Mouse (Mus musculus) stomach, postnatal 0 days (tissue): ENCODE data around the gene Ascc2. TPM values are rescaled to one million over a fixed set of nuclear protein-coding genes. Genes with fewer than 3 reads are reported as not detected.

Experiments used
- ATAC-seq: fragments of 200-750 bp; cut with Nextera tagmentation; 2 replicates; pipeline ENCODE4 v1.8.0; 2017; ENCODE audit not compliant: low FRiP score, low TSS enrichment
- DNase-seq: peaks from one replicate; pipeline ENCODE4 v3.0.0-alpha.2; 2016; ENCODE audit warnings: low spot score
- H3K27ac ChIP-seq: fragments of 300-500 bp; sonication (generic); replicated peaks from 2 replicates; pipeline ENCODE4 v1.5.1; 2014; ENCODE audit warnings: mild to moderate bottlenecking, control low read depth
- H3K27me3 ChIP-seq: fragments of 300-500 bp; sonication (generic); 2 replicates; pipeline ENCODE4 v1.6.1; 2014; ENCODE audit warnings: low read length; ENCODE audit not compliant: control insufficient read depth, insufficient read depth
- H3K36me3 ChIP-seq: fragments of 300-500 bp; sonication (generic); 2 replicates; pipeline ENCODE4 v1.6.1; 2014; ENCODE audit warnings: low read length, mixed read lengths; ENCODE audit not compliant: control insufficient read depth, insufficient read depth
- H3K4me1 ChIP-seq: fragments of 300-500 bp; sonication (generic); replicated peaks from 2 replicates; pipeline ENCODE4 v1.6.1; 2014; ENCODE audit warnings: antibody characterized with exemption; ENCODE audit not compliant: control insufficient read depth, insufficient read depth
- H3K4me2 ChIP-seq: fragments of 300-500 bp; sonication (generic); replicated peaks from 2 replicates; pipeline ENCODE4 v1.6.1; 2014; ENCODE audit warnings: low read depth, mild to moderate bottlenecking, control low read depth, moderate library complexity
- H3K4me3 ChIP-seq: fragments of 300-500 bp; sonication (generic); 2 replicates; pipeline ENCODE4 v1.5.1; 2014; ENCODE audit warnings: low read depth, low read length, control low read depth
- H3K9ac ChIP-seq: fragments of 300-500 bp; sonication (generic); 2 replicates; pipeline ENCODE4 v1.6.1; 2014; ENCODE audit warnings: mild to moderate bottlenecking, low read length, control low read depth, mixed read lengths
- H3K9me3 ChIP-seq: fragments of 300-500 bp; sonication (generic); 2 replicates; pipeline ENCODE4 v1.6.1; 2016; ENCODE audit warnings: low read length; ENCODE audit not compliant: control insufficient read depth
- CTCF ChIP-seq: IDR thresholded peaks from 2 replicates; pipeline ENCODE4 v1.5.1; 2016; ENCODE audit warnings: antibody characterized with exemption, low read depth, mild to moderate bottlenecking, moderate library complexity
- EP300 ChIP-seq: optimal IDR thresholded peaks from 2 replicates; pipeline ENCODE3; 2016; ENCODE audit warnings: antibody characterized with exemption
- WGBS: fragments of 180-500 bp; shearing (Covaris S2); extraction: QIAGEN DNeasy Blood & Tissue Kit; methylation state at CpG from one replicate; pipeline ENCODE4 v1.1.7; 2014; 5-methylcytosine and 5-hydroxymethylcytosine counted together
- polyA plus RNA-seq: library from polyadenylated mRNA; unstranded; fragments of >200 nt; fragmentation: Nextera tagmentation; extraction: Ambion mirVana; gene quantifications from 2 replicates; pipeline ENCODE4 v1.2.1, GENCODE M21; 2015

Gene Ascc2
- polyA plus RNA-seq, 1 experiment from 2014 or later: 20.2 TPM

DNA sequence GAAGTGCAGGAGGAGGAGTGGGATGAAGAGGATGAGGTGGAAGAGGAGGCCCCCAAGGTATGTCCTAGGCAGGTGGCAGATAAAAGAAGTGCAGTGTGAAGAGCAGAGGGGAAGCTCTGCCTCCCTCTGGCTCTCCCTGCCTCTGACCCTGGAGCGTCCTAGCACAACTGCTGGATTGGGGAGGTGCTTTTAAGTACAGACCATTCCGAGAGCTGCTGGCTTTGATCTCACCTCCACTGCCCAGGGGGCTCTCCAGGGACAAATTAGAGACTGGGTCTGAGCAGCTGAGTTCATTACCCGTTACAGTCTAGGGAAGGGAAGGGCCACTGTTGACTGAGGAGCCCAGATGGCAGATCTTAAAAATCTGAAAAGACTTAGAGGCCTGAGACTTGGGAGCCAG lies 42.6 kb downstream of the Ascc2 start:
- WGBS: 54% methylated on average over 3 of the region's 3 CpGs
- H3K4me3 ChIP-seq: no peak overlapping the region
- DNase-seq: no peak
- TF ChIP-seq CTCF (no peak), EP300 (no peak)
- no peak for ATAC-seq
- no peaks in the 10 kb centered on the region for H3K9me3 ChIP-seq
- H3K27me3 ChIP-seq: no peaks in the 10 kb centered on the region
- no peak overlapping the region for H3K9ac ChIP-seq
- no peak overlapping the region for H3K27ac ChIP-seq
- H3K36me3 ChIP-seq: peaks cover 6% of the 10 kb centered on the region; the same call in 1 of the 2 replicates
- no peak overlapping the region for H3K4me2 ChIP-seq
- no peaks in the 10 kb centered on the region for H3K4me1 ChIP-seq

DNA sequence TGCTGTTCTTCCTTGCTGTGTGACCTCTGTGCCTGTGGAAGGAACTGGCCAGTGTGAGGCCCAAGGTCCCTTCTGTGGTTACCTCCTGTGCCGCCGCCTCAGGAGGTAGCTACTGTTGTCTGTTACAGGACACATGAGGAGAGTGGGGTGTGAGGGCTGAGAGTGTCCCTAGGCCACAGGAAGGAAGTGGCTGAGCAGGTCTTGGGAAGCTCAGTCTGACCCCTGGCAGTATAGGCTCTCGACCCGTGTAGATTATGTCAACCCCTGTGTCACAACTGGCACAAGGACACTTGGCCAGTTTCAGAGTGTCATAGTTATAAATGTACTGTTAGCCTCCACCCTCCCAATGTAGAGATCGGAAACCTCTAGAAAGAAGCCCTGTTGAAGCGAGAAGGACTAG lies 46.0 kb downstream of the Ascc2 start:
- no peak for DNase-seq
- H3K9me3 ChIP-seq: no peaks in the 10 kb centered on the region
- H3K4me2 ChIP-seq: no peak overlapping the region
- TF ChIP-seq CTCF (no peak), EP300 (no peak)
- no peaks in the 10 kb centered on the region for H3K27me3 ChIP-seq
- no peak for ATAC-seq
- no peak overlapping the region for H3K27ac ChIP-seq
- H3K36me3 ChIP-seq: peaks cover 6% of the 10 kb centered on the region; the same call in 1 of the 2 replicates
- H3K4me3 ChIP-seq: no peak overlapping the region
- WGBS: 84% methylated on average over 6 of the region's 6 CpGs
- no peak overlapping the region for H3K9ac ChIP-seq
- H3K4me1 ChIP-seq: no peaks in the 10 kb centered on the region

- Histone ChIP-seq H3K36me3 (peaks cover 6% of the 10 kb centered on the region; the same call in 1 of the 2 replicates), H3K9me3 (no peaks in the 10 kb centered on the region), H3K4me1 (no peaks in the 10 kb centered on the region), H3K4me2 (no peak overlapping the region), H3K27me3 (no peaks in the 10 kb centered on the region), H3K27ac (no peak overlapping the region), H3K9ac (no peak overlapping the region), H3K4me3 (no peak overlapping the region)
- ATAC-seq (no peak), DNase-seq (no peak)
- WGBS: 51% methylated on average over 6 of the region's 6 CpGs
- TF ChIP-seq EP300: no peak
- TF ChIP-seq CTCF: peak; percentile 15; the same call in 1 of the 2 replicates
Measured at GRCm38 (mm10) chr11:4684186-4684585, 46.6 kb downstream of the Ascc2 start.

DNA sequence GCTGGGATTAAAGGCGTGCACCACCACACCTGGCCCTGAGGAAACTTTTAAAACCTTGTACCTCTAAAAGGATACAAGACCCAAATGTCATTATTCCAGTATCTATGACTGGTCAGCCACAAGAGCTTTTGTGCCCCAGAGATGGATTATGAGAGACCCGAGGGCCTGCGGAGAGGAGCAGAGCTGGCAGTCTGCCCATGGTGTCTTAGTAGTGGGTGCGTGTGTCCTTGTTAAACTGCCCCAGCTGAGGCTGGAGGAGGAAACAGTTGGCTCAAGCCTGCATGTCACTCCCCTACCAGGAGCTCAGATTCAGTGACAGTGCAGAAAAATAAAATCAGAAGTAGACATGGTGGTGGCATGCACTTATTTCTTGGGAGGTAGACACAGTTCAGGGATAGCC lies 47.5 kb downstream of the Ascc2 start:
- WGBS: 39% methylated on average over 4 of the region's 4 CpGs
- no peaks in the 10 kb centered on the region for H3K4me1 ChIP-seq
- H3K9ac ChIP-seq: no peak overlapping the region
- TF ChIP-seq EP300 (no peak), CTCF (no peak)
- H3K4me3 ChIP-seq: no peak overlapping the region
- ATAC-seq: no peak
- H3K36me3 ChIP-seq: peaks cover 6% of the 10 kb centered on the region; the same call in 1 of the 2 replicates
- H3K4me2 ChIP-seq: no peak overlapping the region
- H3K27me3 ChIP-seq: no peaks in the 10 kb centered on the region
- no peak for DNase-seq
- H3K27ac ChIP-seq: no peak overlapping the region
- no peaks in the 10 kb centered on the region for H3K9me3 ChIP-seq

DNA sequence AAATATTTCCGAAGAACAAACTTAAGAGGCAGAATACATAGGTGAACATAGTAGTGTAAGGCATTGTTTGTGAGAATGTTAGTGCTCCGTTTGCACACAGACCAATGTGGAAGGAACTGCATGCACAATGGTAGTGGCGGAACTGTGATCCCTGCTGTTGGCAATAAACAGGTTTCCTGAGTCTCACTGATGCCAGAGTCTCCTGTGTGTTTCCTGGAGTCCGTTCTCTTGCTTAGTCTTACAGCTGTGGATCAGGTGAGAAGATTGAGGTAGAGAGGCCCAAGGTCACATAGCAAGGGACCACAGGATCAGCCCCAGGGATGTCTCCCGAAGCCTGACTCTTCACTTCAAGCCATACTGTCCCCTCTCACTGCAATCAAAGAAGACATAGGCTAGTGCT lies 48.0 kb downstream of the Ascc2 start:
- 77% methylated on average over 5 of the region's 5 CpGs for WGBS

GRCm38 (mm10) chr11:4687027-4687426 lies 49.5 kb downstream of the Ascc2 start:
- no peak overlapping the region for H3K9ac ChIP-seq
- no peak overlapping the region for H3K4me3 ChIP-seq
- H3K27ac ChIP-seq: no peak overlapping the region
- DNase-seq (no peak), ATAC-seq (no peak)
- no peaks in the 10 kb centered on the region for H3K9me3 ChIP-seq
- WGBS: 73% methylated on average over 3 of the region's 3 CpGs
- no peak for TF ChIP-seq EP300
- no peak for TF ChIP-seq CTCF
- H3K36me3 ChIP-seq: peaks cover 6% of the 10 kb centered on the region; the same call in 1 of the 2 replicates
- no peak overlapping the region for H3K4me2 ChIP-seq
- H3K27me3 ChIP-seq: no peaks in the 10 kb centered on the region
- H3K4me1 ChIP-seq: no peaks in the 10 kb centered on the region

More for the DNA sequence above, 48.0 kb downstream of the Ascc2 start:
- Histone ChIP-seq H3K27me3 (no peaks in the 10 kb centered on the region), H3K4me1 (no peaks in the 10 kb centered on the region), H3K27ac (no peak overlapping the region), H3K4me2 (no peak overlapping the region), H3K4me3 (no peak overlapping the region), H3K9me3 (no peaks in the 10 kb centered on the region), H3K36me3 (peaks cover 6% of the 10 kb centered on the region; the same call in 1 of the 2 replicates), H3K9ac (no peak overlapping the region)
- no peak for ATAC-seq
- TF ChIP-seq CTCF: no peak
- TF ChIP-seq EP300: no peak
- DNase-seq: no peak
